Mouse (Mus musculus) kidney, adult 2 months (tissue): ENCODE results near the gene Cetn3. TPM values are rescaled to one million over a fixed set of nuclear protein-coding genes. Genes with fewer than 3 reads are reported as not detected.

Experiments
- DNase-seq: peaks from one replicate; pipeline ENCODE4 v3.0.0; 2021
- H3K27ac ChIP-seq: fragments of 200-500 bp; 2 replicates; pipeline ENCODE4 v1.5.1; 2012; ENCODE audit warnings: low read depth, low read length, control low read depth, inconsistent platforms; ENCODE audit not compliant: insufficient read depth
- H3K27me3 ChIP-seq: fragments of 200-500 bp; replicated peaks from 2 replicates; pipeline ENCODE4 v1.6.1; 2012; ENCODE audit warnings: mild to moderate bottlenecking, moderate library complexity, low read length, inconsistent platforms; ENCODE audit not compliant: control insufficient read depth, insufficient read depth
- H3K36me3 ChIP-seq: fragments of 200-500 bp; 2 replicates; pipeline ENCODE4 v1.6.1; 2012; ENCODE audit warnings: mild to moderate bottlenecking, moderate library complexity, low read length, inconsistent platforms; ENCODE audit not compliant: control insufficient read depth, insufficient read depth
- H3K4me1 ChIP-seq: fragments of 200-500 bp; 2 replicates; pipeline ENCODE4 v1.6.1; 2011; ENCODE audit warnings: low read length; ENCODE audit not compliant: control insufficient read depth, insufficient read depth
- H3K4me3 ChIP-seq: fragments of 200-500 bp; 2 replicates; pipeline ENCODE4 v1.5.1; 2011; ENCODE audit warnings: mild to moderate bottlenecking, low read depth, low read length, control low read depth; ENCODE audit not compliant: insufficient read depth
- CTCF ChIP-seq: fragments of 200-500 bp; conservative IDR thresholded peaks from 2 replicates; pipeline ENCODE4 v1.5.1; 2011; ENCODE audit warnings: low read depth, mild to moderate bottlenecking, control low read depth, low read length, moderate library complexity, mixed read lengths; ENCODE audit not compliant: insufficient read depth, insufficient read length
- POLR2A ChIP-seq: fragments of 200-500 bp; IDR thresholded peaks from one replicate; pipeline ENCODE4 v1.6.1; 2011; ENCODE audit warnings: low read depth, low read length, control low read depth
- WGBS: fragments of 180-500 bp; shearing (Covaris S2); methylation state at CpG from one replicate; pipeline ENCODE4 v1.1.7; 2018; 5-methylcytosine and 5-hydroxymethylcytosine counted together
- polyA plus RNA-seq: library from polyadenylated mRNA; depleted of rRNA; stranded (reverse); fragments of >200 nt; gene quantifications from 2 replicates; pipeline ENCODE4 v1.2.3, GENCODE M21; 2012

The Cetn3 gene
- polyA plus RNA-seq, 1 experiment: 8.1 TPM

GRCm38 (mm10) chr13:81783405-81784342 is 797 bp downstream of the Cetn3 start:
- Histone ChIP-seq H3K36me3 (peaks cover 2% of the 10 kb centered on the region; the same call in 1 of the 2 replicates), H3K27ac (peak overlapping the region; percentile 95), H3K4me3 (peak overlapping the region; percentile 78), H3K4me1 (peaks cover 2% of the 10 kb centered on the region; the same call in 1 of the 2 replicates), H3K27me3 (no peaks in the 10 kb centered on the region)
- TF ChIP-seq CTCF (no peak), POLR2A (no peak)
- WGBS: under 1% methylated on average over 62 of the region's 62 CpGs
- peak; percentile 99 for DNase-seq

- Histone ChIP-seq H3K27ac (no peak overlapping the region), H3K4me3 (no peak overlapping the region), H3K36me3 (peaks cover 4% of the 10 kb centered on the region; the same call in 1 of the 2 replicates), H3K27me3 (no peaks in the 10 kb centered on the region), H3K4me1 (peaks cover 2% of the 10 kb centered on the region; the same call in 1 of the 2 replicates)
- 72% methylated on average over 11 of the region's 11 CpGs for WGBS
- DNase-seq: peak; percentile 46
- TF ChIP-seq POLR2A (no peak), CTCF (no peak)
Observed at GRCm38 (mm10) chr13:81785766-81786480, 3.0 kb downstream of the Cetn3 start.

- Histone ChIP-seq H3K4me3 (no peak overlapping the region), H3K27ac (no peak overlapping the region), H3K4me1 (peaks cover 2% of the 10 kb centered on the region; the same call in 1 of the 2 replicates), H3K36me3 (peaks cover 4% of the 10 kb centered on the region; the same call in 1 of the 2 replicates), H3K27me3 (no peaks in the 10 kb centered on the region)
- DNase-seq: no peak
- WGBS: 97% methylated on average over 8 of the region's 8 CpGs
- TF ChIP-seq CTCF (no peak), POLR2A (no peak)
Observed at GRCm38 (mm10) chr13:81790160-81790559, 7.3 kb downstream of the Cetn3 start.

GRCm38 (mm10) chr13:81791861-81792260 is 9.0 kb downstream of the Cetn3 start:
- 73% methylated on average over 8 of the region's 8 CpGs for WGBS
- Histone ChIP-seq H3K27me3 (no peaks in the 10 kb centered on the region), H3K27ac (no peak overlapping the region), H3K36me3 (peaks cover 4% of the 10 kb centered on the region; the same call in 1 of the 2 replicates), H3K4me1 (no peaks in the 10 kb centered on the region; the same call in 1 of the 2 replicates), H3K4me3 (no peak overlapping the region)
- TF ChIP-seq POLR2A (no peak), CTCF (no peak)
- peak; percentile 32 for DNase-seq

GRCm38 (mm10) chr13:81793850-81794249 is 11.0 kb downstream of the Cetn3 start:
- Histone ChIP-seq H3K36me3 (0 out of 2 replicates have a peak, but pooled peaks cover 1% of the 10 kb centered on the region), H3K4me1 (no peaks in the 10 kb centered on the region; the same call in 1 of the 2 replicates), H3K27ac (no peak overlapping the region), H3K27me3 (no peaks in the 10 kb centered on the region), H3K4me3 (no peak overlapping the region)
- TF ChIP-seq CTCF (no peak), POLR2A (no peak)
- DNase-seq: no peak
- WGBS: 38% methylated on average over 1 of the region's 1 CpGs

GRCm38 (mm10) chr13:81801121-81801520 is 18.2 kb downstream of the Cetn3 start:
- 28% methylated on average over 3 of the region's 3 CpGs for WGBS
- Histone ChIP-seq H3K4me1 (no peaks in the 10 kb centered on the region), H3K36me3 (no peaks in the 10 kb centered on the region), H3K27me3 (no peaks in the 10 kb centered on the region), H3K4me3 (no peak overlapping the region), H3K27ac (no peak overlapping the region)
- no peak for TF ChIP-seq POLR2A
- TF ChIP-seq CTCF: no peak
- DNase-seq: no peak

- whole genome bisulfite sequencing: 93% methylated on average over 4 of the region's 4 CpGs
- Histone ChIP-seq H3K4me3 (no peak overlapping the region), H3K4me1 (no peaks in the 10 kb centered on the region), H3K27me3 (no peaks in the 10 kb centered on the region), H3K27ac (no peak overlapping the region), H3K36me3 (no peaks in the 10 kb centered on the region)
- DNase-seq: no peak
- no peak for TF ChIP-seq POLR2A
- TF ChIP-seq CTCF: no peak
Observed at GRCm38 (mm10) chr13:81803713-81804112, 20.8 kb downstream of the Cetn3 start.
